Mouse (Mus musculus) adrenal gland, adult (tissue): ENCODE data around the gene Entr1.

Experiments used
- DNase-seq, 2 experiments: peaks; one replicate each; pipeline ENCODE4 v3.0.0; 2022 to 2023; ENCODE audit warnings: low spot score in 1 of 2; ENCODE audit not compliant: inconsistent age in 2 of 2

Gene Entr1

GRCm38 (mm10) chr2:26351358-26352290 lies 37.5 kb downstream of the Entr1 start, which contains the start of gene Dnlz:
Gene Dnlz, minus strand, starts transcription at chr2:26352110.
- peak; percentile 94 to 97 for DNase-seq

- peak in 1 of 2 experiments; percentile 53 for DNase-seq
Measured at GRCm38 (mm10) chr2:26348241-26348640, 40.9 kb downstream of the Entr1 start.

GRCm38 (mm10) chr2:26342609-26343490 lies 46.3 kb downstream of the Entr1 start:
- DNase-seq: peak; percentile 43 to 67

- DNase-seq: no peak
Measured at GRCm38 (mm10) chr2:26342044-26342443, 47.1 kb downstream of the Entr1 start.

GRCm38 (mm10) chr2:26341510-26341981 lies 47.6 kb downstream of the Entr1 start:
- no peak for DNase-seq

GRCm38 (mm10) chr2:26339204-26339551 lies 49.9 kb downstream of the Entr1 start:
- DNase-seq: peak; percentile 83 to 84

GRCm38 (mm10) chr2:26338302-26339203 lies 50.6 kb downstream of the Entr1 start:
- DNase-seq: peak in 1 of 2 experiments; percentile 55
